Mouse (Mus musculus) right cerebral cortex, postnatal 10 days (tissue): ENCODE data around the gene Cyp2u1.
"Not testable (repeated sequence)": the region's sequence is repeated elsewhere in the genome, so short reads cannot be mapped to it uniquely, and the experiment has no call there.

Experiments used
- DNase-seq, 2 experiments: peaks; one replicate each; pipeline ENCODE4 v3.0.0; 2021; ENCODE audit warnings: low spot score in 2 of 2

Cyp2u1 gene

GRCm38 (mm10) chr3:131302452-131303319 lies at the start of gene Cyp2u1:
TSS of gene Cyp2u1 (minus strand) at chr3:131303227.
- DNase-seq = peak; percentile 94 to 96

GRCm38 (mm10) chr3:131350539-131350938 lies 47.5 kb upstream of the Cyp2u1 start:
- DNase-seq = no peak

- DNase-seq = no peak
Observed at GRCm38 (mm10) chr3:131349013-131349412, 46.0 kb upstream of the Cyp2u1 start.

GRCm38 (mm10) chr3:131348579-131348950 lies 45.5 kb upstream of the Cyp2u1 start:
- no peak for DNase-seq

- DNase-seq = no peak
Observed at GRCm38 (mm10) chr3:131347831-131348578, 45.0 kb upstream of the Cyp2u1 start.

- DNase-seq = no peak
Observed at GRCm38 (mm10) chr3:131345903-131346302, 42.9 kb upstream of the Cyp2u1 start.

GRCm38 (mm10) chr3:131343311-131343710 lies 40.3 kb upstream of the Cyp2u1 start:
- no peak for DNase-seq

GRCm38 (mm10) chr3:131340885-131341284 lies 37.9 kb upstream of the Cyp2u1 start:
- DNase-seq = no peak

GRCm38 (mm10) chr3:131339280-131339679 lies 36.3 kb upstream of the Cyp2u1 start:
- DNase-seq = no peak

- DNase-seq = not testable (repeated sequence)
Observed at GRCm38 (mm10) chr3:131337749-131338148, 34.7 kb upstream of the Cyp2u1 start.

GRCm38 (mm10) chr3:131336629-131337028 lies 33.6 kb upstream of the Cyp2u1 start:
- DNase-seq = no peak

- DNase-seq = no peak
Observed at GRCm38 (mm10) chr3:131335117-131335547, 32.1 kb upstream of the Cyp2u1 start.

GRCm38 (mm10) chr3:131327189-131327588 lies 24.2 kb upstream of the Cyp2u1 start:
- no peak for DNase-seq

GRCm38 (mm10) chr3:131326637-131327036 lies 23.6 kb upstream of the Cyp2u1 start:
- DNase-seq = no peak

- DNase-seq = no peak
Observed at GRCm38 (mm10) chr3:131322081-131322815, 19.2 kb upstream of the Cyp2u1 start.

GRCm38 (mm10) chr3:131320184-131320583 lies 17.2 kb upstream of the Cyp2u1 start:
- peak; percentile 75 to 86 for DNase-seq

GRCm38 (mm10) chr3:131318211-131318610 lies 15.2 kb upstream of the Cyp2u1 start:
- no peak for DNase-seq

- DNase-seq = no peak
Observed at GRCm38 (mm10) chr3:131317126-131317525, 14.1 kb upstream of the Cyp2u1 start.

- DNase-seq = no peak
Observed at GRCm38 (mm10) chr3:131315957-131316510, 13.0 kb upstream of the Cyp2u1 start.

- no peak for DNase-seq
Observed at GRCm38 (mm10) chr3:131312340-131312739, 9.3 kb upstream of the Cyp2u1 start.

GRCm38 (mm10) chr3:131310572-131310971 lies 7.5 kb upstream of the Cyp2u1 start:
- no peak for DNase-seq

GRCm38 (mm10) chr3:131307811-131308210 lies 4.8 kb upstream of the Cyp2u1 start:
- no peak for DNase-seq
